In the genomic region with DNA sequence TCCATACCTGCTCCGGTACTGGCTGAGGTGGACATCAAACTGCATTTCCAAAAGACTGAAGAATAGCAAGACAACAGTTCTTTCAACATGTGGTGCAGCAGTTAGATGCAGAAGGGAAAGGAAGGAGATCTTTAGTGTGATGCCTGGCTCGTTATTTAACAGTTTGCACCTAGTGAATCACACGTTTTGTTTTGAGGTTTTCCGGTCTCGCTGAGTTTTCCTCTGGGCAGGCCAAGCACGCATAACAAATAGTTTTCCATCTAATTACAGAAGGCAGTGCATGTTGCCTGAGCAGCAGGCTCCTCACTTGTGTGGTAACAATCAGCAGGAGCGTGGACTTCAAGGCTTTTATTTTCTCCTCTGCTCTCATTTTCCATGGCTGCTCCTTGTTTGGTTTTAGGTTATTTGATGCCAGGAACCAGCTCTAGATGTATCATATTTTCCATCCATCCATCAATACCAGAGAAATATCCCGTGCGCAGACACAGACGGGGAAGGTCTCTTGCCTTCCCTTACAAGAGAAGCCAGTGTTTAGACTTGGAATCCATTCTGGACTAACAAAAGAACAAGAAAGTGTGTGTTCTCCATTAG, we compare ENCODE assay signal across 13 mouse cellular contexts.
A peak's percentile ranks its signal among the peaks of the same experiment; 100 is the strongest.
DNase-seq lines count a peak whose midpoint lies in the region; TF ChIP-seq lines count a peak whose summit lies in the region.
"Had no signal": no experiment of that assay in that cellular context is flagged by ENCODE, and none has a peak within 500 bp of the region (broad histone marks: within the 10 kb centered on the region; RNA-seq: fewer than 3 reads in every experiment).

No protein-coding gene starts in this region.

- 59% methylated on average over 10 of the region's 10 CpGs for WGBS in kidney, adult 2 months
- WGBS in limb, embryonic 10.5 days: 72% methylated on average over 10 of the region's 10 CpGs
- 85% methylated on average over 10 of the region's 10 CpGs for WGBS in small intestine, adult 2 months

- intact Hi-C loops in left cerebral cortex, postnatal 36 days (cut with DNase I): no loop called here

- H3K27me3 ChIP-seq in kidney, adult 2 months (replicated peaks; ENCODE audit: control insufficient read depth, insufficient read depth, low read length): no peaks in the 10 kb centered on the region
- H3K27me3 ChIP-seq in limb, embryonic 10.5 days (ENCODE audit: low read depth, poor library complexity, severe bottlenecking): no peaks in the 10 kb centered on the region
- no peaks in the 10 kb centered on the region for H3K27me3 ChIP-seq in small intestine, adult 2 months (ENCODE audit: control insufficient read depth, insufficient read depth, low read length)
- H3K27me3 ChIP-seq: neural tube, embryonic 12.5 days had no signal

- TF ChIP-seq CTCF in kidney, adult 2 months (conservative IDR thresholded peaks at IDR 0.05; ENCODE audit: insufficient read depth, insufficient read length, low read depth, low read length): no peak
- TF ChIP-seq CTCF in brain, embryonic 14.5 days (IDR thresholded peaks at IDR 0.05; ENCODE audit: borderline replicate concordance, extremely low read depth, insufficient read depth, insufficient read length): no peak
- no peak for TF ChIP-seq CTCF in small intestine, adult 2 months (IDR thresholded peaks at IDR 0.05; ENCODE audit: extremely low read depth, insufficient read length, insufficient replicate concordance, low read depth, low read length)

- DNase-seq in kidney, adult 2 months: peak; percentile 17
- no peak for DNase-seq in kidney, postnatal 25 days
- DNase-seq in brain, embryonic 14.5 days (ENCODE audit: low read depth): peak; percentile 49
- DNase-seq in limb, embryonic 10.5 days (ENCODE audit: low spot score): no peak
- no peak for DNase-seq in adrenal gland, postnatal 25 days
- no peak for DNase-seq in left cerebral cortex, postnatal 36 days (ENCODE audit: low spot score in 2 of 2)
- DNase-seq: cerebellum, postnatal 36 days; gastrocnemius, postnatal 14 days; heart, postnatal 36 days; right cerebral cortex, postnatal 4 days; thymus, adult 18-20 months had no signal

- peaks cover 8% of the 10 kb centered on the region; the same call in 1 of the 2 replicates for H3K4me1 ChIP-seq in kidney, adult 2 months (ENCODE audit: control insufficient read depth, insufficient read depth, low read length)
- peaks cover 12% of the 10 kb centered on the region for H3K4me1 ChIP-seq in limb, embryonic 10.5 days
- H3K4me1 ChIP-seq in small intestine, adult 2 months (ENCODE audit: control insufficient read depth, insufficient read depth, insufficient read length, low read length): peaks cover 17% of the 10 kb centered on the region; the same call in 1 of the 2 replicates
- H3K4me1 ChIP-seq: neural tube, embryonic 12.5 days had no signal

- H3K4me3 ChIP-seq in kidney, adult 2 months (ENCODE audit: insufficient read depth, low read depth, low read length): no peak overlapping the region
- no peak overlapping the region for H3K4me3 ChIP-seq in limb, embryonic 10.5 days
- no peak overlapping the region for H3K4me3 ChIP-seq in small intestine, adult 2 months (ENCODE audit: low read depth, low read length)
- H3K4me3 ChIP-seq: neural tube, embryonic 12.5 days had no signal

- H3K27ac ChIP-seq in kidney, adult 2 months (ENCODE audit: insufficient read depth, low read depth, low read length): peak overlapping the region; percentile 90
- H3K27ac ChIP-seq in limb, embryonic 10.5 days: peak overlapping the region; percentile 59; the same call in 1 of the 2 replicates
- peak overlapping the region; percentile 71; the same call in 1 of the 2 replicates for H3K27ac ChIP-seq in small intestine, adult 2 months (ENCODE audit: insufficient read depth, low read depth, low read length)
- H3K27ac ChIP-seq: neural tube, embryonic 12.5 days had no signal

- no peak for TF ChIP-seq POLR2A in kidney, adult 2 months (IDR thresholded peaks at IDR 0.05; ENCODE audit: low read depth, low read length)
- no peak for TF ChIP-seq POLR2A in brain, embryonic 14.5 days (IDR thresholded peaks at IDR 0.05; ENCODE audit: borderline replicate concordance, extremely low read depth, insufficient read depth, insufficient read length, poor library complexity, severe bottlenecking)
- TF ChIP-seq POLR2A in small intestine, adult 2 months (IDR thresholded peaks at IDR 0.05; ENCODE audit: low read depth, low read length): no peak

- no peaks in the 10 kb centered on the region for H3K36me3 ChIP-seq in kidney, adult 2 months (ENCODE audit: control insufficient read depth, insufficient read depth, low read length)
- H3K36me3 ChIP-seq in limb, embryonic 10.5 days: no peaks in the 10 kb centered on the region
- no peaks in the 10 kb centered on the region for H3K36me3 ChIP-seq in small intestine, adult 2 months (ENCODE audit: control insufficient read depth, insufficient read depth, low read length)
- H3K36me3 ChIP-seq: neural tube, embryonic 12.5 days had no signal

- H3K9me3 ChIP-seq in limb, embryonic 10.5 days (replicated peaks): no peaks in the 10 kb centered on the region
- H3K9me3 ChIP-seq: neural tube, embryonic 12.5 days had no signal

Comparison
In these comparisons a context has a peak if more than half of its experiments do, and no peak if none do; other contexts are left out.
1. DNase-seq: peak in kidney, adult 2 months (single experiment) and brain, embryonic 14.5 days (single experiment); none in kidney, postnatal 25 days (0 of 2), limb, embryonic 10.5 days (single experiment), adrenal gland, postnatal 25 days (single experiment) and left cerebral cortex, postnatal 36 days (0 of 2).
2. Peak in every context shown above with its lines, with median percentiles within 50 percentile points of each other: H3K27ac ChIP-seq.